Mouse (Mus musculus) brain, adult 2 months (tissue): ENCODE measurements around the gene D430041D05Rik.

Source experiments
- DNase-seq: peaks from one replicate; pipeline ENCODE4 v3.0.0; 2011; ENCODE audit warnings: low read depth, low spot score

D430041D05Rik gene

GRCm38 (mm10) chr2:104153876-104154275, 256.9 kb downstream of the D430041D05Rik start:
- peak; percentile 63 for DNase-seq

DNA sequence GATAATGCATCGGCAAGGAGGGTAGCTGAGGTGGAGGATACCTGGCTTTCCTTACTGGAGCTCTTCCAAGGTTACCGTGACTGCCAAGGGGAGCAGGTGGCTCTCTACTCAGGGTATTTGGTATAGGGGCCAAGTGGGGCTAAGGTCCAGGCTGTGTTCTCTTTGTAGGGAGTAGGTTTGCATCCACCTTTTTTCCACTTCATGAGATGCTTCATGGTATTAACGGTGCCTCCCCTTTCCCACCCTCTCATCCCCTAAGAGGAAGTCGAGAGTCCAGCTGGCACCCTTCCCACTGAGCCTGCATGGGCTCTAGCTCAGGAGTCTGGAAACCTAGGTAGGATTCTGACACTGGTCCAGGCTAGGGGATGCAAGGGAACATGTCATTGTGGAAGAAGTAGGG, 257.5 kb downstream of the D430041D05Rik start:
- peak; percentile 93 for DNase-seq

DNA sequence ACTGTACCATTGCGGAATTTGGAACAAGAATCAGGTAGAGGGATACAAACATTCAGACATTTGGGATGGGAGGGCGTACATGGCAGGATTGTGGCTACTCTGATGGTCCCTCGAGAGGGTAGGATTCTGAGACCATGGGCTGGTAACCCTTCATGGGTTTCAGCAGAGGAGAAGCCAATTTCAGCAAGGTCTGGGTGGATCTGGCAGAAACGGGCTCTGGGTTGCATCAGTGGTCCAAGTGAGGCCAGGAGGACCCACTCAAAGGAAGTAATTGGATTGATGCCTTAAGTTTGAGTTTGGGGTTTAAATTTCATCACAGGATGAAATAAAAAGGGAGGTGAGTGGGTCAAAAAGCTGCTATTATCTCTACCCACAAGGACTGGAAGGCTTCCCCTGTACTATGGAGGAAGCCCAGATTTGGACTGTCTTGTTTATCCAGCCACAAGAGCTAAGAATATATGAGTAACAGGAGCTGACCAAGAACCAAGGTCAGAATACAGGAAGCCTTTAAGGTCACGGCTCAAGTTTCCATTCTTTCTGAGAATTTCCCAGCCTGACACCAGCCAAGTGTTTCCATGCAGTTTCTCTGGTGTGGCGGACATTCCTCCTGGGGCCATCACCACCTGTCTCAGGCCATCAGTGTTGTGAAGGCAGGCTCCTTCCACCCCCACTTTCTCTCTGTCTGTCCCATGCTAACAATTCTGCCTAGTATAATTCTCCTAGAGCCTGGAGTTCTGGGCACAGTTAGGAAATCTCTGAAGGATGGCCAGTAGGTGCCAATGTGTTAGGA, 260.0 kb downstream of the D430041D05Rik start:
- DNase-seq, result peak; percentile 39

DNA sequence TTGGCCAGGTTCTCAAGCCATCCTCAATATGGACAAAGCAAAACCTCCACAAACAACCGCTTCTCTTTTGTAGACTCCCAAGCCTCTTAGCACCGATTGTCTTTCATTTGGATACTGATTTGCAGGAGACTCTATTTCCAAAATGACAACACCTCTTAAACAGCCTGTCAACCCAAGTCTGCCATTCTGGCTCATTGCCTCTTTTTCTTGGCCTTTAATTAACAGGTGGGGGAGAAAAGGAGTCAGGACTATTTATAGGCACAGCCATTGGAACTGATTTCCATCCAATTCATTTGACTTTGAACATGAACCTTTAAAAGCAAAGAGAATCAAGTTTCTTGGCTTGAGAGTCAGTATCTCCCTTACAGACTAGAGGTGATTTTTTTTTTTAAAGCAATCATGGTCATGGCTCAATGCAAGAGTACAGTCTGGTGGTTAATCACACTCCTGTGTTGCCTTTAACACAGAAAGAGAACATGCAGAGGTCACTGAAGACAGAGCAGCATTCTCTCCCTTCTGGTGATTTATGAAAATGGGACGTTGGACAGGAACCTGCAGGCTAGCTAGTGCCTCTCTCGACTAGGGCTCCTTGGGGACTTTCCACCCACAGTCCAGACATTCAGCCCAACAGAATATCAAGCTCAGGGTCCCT, 262.8 kb downstream of the D430041D05Rik start:
- peak; percentile 73 for DNase-seq

GRCm38 (mm10) chr2:104145983-104146382, 264.8 kb downstream of the D430041D05Rik start:
- DNase-seq, result peak; percentile 85

GRCm38 (mm10) chr2:104144004-104144403, 266.8 kb downstream of the D430041D05Rik start:
- no peak for DNase-seq

GRCm38 (mm10) chr2:104142140-104142539, 268.7 kb downstream of the D430041D05Rik start:
- DNase-seq, result no peak

DNA sequence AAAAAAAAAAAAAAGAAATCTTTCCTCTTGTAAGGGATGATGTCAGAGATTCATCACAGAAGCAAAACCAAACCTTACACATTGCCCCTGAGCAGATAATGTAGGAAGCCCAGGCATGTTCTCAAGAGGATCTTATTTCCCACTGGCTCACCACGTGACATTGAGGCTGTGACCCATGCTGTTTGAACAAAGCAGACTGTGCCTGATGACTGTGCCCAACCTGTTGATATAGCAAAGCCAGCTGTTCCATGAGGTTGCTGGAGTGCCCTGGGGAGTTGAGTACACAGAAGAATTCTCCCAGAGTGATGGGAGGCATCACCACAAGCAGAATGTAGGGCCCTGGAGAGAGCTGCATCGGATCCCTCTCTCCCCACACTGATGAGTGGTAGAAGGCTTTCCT, 274.9 kb downstream of the D430041D05Rik start:
- DNase-seq, result no peak

GRCm38 (mm10) chr2:104134150-104135056, 276.4 kb downstream of the D430041D05Rik start:
- DNase-seq, result peak; percentile 95

GRCm38 (mm10) chr2:104133042-104133810, 277.6 kb downstream of the D430041D05Rik start:
- no peak for DNase-seq

- DNase-seq, result no peak
Measured at GRCm38 (mm10) chr2:104132266-104132859, 278.4 kb downstream of the D430041D05Rik start.

GRCm38 (mm10) chr2:104130969-104131368, 279.8 kb downstream of the D430041D05Rik start:
- DNase-seq, result no peak

- peak; percentile 64 for DNase-seq
Measured at GRCm38 (mm10) chr2:104130165-104130564, 280.6 kb downstream of the D430041D05Rik start.

- no peak for DNase-seq
Measured at GRCm38 (mm10) chr2:104128803-104129531, 281.8 kb downstream of the D430041D05Rik start.

GRCm38 (mm10) chr2:104124071-104124470, 286.7 kb downstream of the D430041D05Rik start:
- DNase-seq, result no peak

- DNase-seq, result no peak
Measured at GRCm38 (mm10) chr2:104123540-104123939, 287.3 kb downstream of the D430041D05Rik start.

GRCm38 (mm10) chr2:104122505-104123378, 288.1 kb downstream of the D430041D05Rik start, which contains the start of gene A930018P22Rik:
Gene A930018P22Rik (plus strand): TSS chr2:104122769.
- peak; percentile 94 for DNase-seq

GRCm38 (mm10) chr2:104121681-104122504, 288.9 kb downstream of the D430041D05Rik start:
- DNase-seq, result no peak
